Mouse (Mus musculus): ENCODE results near the gene Syngr3. TPM values are rescaled to one million over a fixed set of nuclear protein-coding genes. Genes with fewer than 3 reads are reported as not detected.
A peak's percentile ranks its signal among the peaks of the same experiment; 100 is the strongest.

The Syngr3 gene
- polyA plus RNA-seq, 1 experiment from 2014 or later: 4.6 TPM

DNA sequence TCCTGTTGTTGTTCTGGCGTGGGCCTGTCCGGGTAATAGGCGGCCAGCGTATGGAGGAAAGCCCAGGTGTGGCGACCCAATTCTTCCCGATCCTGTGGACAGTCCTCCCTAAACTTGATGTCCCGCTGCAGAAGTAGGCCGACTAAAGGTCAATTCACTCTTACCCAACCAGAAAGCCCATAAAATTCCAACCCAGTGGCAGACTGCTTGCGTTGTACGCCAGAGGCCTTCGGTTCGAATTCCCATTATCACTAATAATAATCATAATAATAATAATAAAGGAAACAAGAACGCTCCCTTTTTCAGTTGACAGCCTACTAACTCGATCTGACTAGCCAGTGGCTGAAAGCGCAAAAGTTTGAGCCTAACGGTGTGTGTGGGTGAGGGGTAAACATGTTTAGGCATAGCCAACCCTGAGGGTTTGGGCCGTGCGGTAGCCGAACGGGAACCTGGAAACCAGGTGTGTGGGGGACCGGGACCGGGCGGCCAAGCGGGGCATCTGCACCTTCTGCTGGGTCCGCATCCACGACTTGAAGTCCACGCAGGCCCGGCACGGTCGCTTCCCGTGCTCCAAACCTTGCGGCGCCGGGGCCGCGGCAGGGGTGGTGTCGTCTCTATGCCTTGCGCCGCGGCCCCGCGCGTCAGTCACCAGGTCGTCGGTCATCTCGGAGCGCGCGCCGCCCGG lies 5.7 kb upstream of the Syngr3 start:
- Histone ChIP-seq H3K9me3 (replicated peaks) (no peaks in the 10 kb centered on the region), H3K4me1 (peaks cover 39% of the 10 kb centered on the region)
- WGBS: 4% methylated on average over 51 of the region's 51 CpGs

DNA sequence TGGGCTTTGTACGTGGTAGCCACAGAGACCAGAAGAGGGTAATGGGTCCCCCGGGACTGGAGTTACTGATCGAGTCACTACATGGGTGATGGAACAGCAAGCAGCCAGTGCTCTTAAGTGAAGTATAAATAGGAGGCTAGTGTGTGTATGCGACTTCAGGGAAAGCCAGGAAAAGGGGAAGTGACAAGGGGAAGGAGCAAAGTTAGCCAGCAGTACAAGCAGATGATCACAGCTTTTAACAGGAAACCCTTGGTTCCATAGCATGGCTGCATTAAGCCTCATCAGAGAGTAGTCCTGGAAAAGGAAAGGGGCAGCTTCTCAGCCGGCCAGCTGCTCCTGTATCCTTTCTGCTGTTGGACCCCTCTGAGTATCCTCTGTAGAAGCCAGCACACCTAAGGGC lies 2.6 kb upstream of the Syngr3 start:
- Histone ChIP-seq H3K36me3 (peaks cover 19% of the 10 kb centered on the region), H3K9me3 (replicated peaks) (no peaks in the 10 kb centered on the region), H3K4me2 (no peak overlapping the region), H3K4me3 (replicated peaks) (no peak overlapping the region), H3K27me3 (peaks cover 46% of the 10 kb centered on the region), H3K9ac (no peak overlapping the region), H3K27ac (no peak overlapping the region), H3K4me1 (peaks cover 42% of the 10 kb centered on the region)
- 88% methylated on average over 5 of the region's 5 CpGs for WGBS
- ATAC-seq (replicated peaks; ENCODE audit: low FRiP score): no peak

More for the DNA sequence above, 5.7 kb upstream of the Syngr3 start:
- Histone ChIP-seq H3K4me2 (peak overlapping the region; percentile 91), H3K4me3 (replicated peaks) (peak overlapping the region; percentile 85), H3K27me3 (peaks cover 15% of the 10 kb centered on the region), H3K27ac (peak overlapping the region; percentile 91), H3K9ac (peak overlapping the region; percentile 86), H3K36me3 (peaks cover 34% of the 10 kb centered on the region)
- no peak; the same call in 1 of the 2 replicates for ATAC-seq (replicated peaks; ENCODE audit: low FRiP score)

- peaks cover 53% of the 10 kb centered on the region for H3K27me3 ChIP-seq
- H3K9ac ChIP-seq: peak overlapping the region; percentile 21; the same call in 1 of the 2 replicates
- peaks cover 25% of the 10 kb centered on the region for H3K4me1 ChIP-seq
- no peak overlapping the region for H3K27ac ChIP-seq
- WGBS: 19% methylated on average over 23 of the region's 23 CpGs
- no peaks in the 10 kb centered on the region for H3K9me3 ChIP-seq (replicated peaks)
- ATAC-seq (replicated peaks; ENCODE audit: low FRiP score): no peak; the same call in 1 of the 2 replicates
- peak overlapping the region; percentile 40 for H3K4me3 ChIP-seq (replicated peaks)
- peak overlapping the region; percentile 63 for H3K4me2 ChIP-seq
- H3K36me3 ChIP-seq: peaks cover 9% of the 10 kb centered on the region
Observed at GRCm38 (mm10) chr17:24687599-24687998, 2.2 kb downstream of the Syngr3 start.

GRCm38 (mm10) chr17:24687146-24687595 lies 2.6 kb downstream of the Syngr3 start:
- peaks cover 25% of the 10 kb centered on the region for H3K4me1 ChIP-seq
- peak overlapping the region; percentile 40 for H3K4me3 ChIP-seq (replicated peaks)
- peaks cover 9% of the 10 kb centered on the region for H3K36me3 ChIP-seq
- H3K27ac ChIP-seq: no peak overlapping the region
- no peaks in the 10 kb centered on the region for H3K9me3 ChIP-seq (replicated peaks)
- peaks cover 51% of the 10 kb centered on the region for H3K27me3 ChIP-seq
- H3K9ac ChIP-seq: peak overlapping the region; percentile 21; the same call in 1 of the 2 replicates
- under 1% methylated on average over 25 of the region's 25 CpGs for WGBS
- H3K4me2 ChIP-seq: peak overlapping the region; percentile 63
- ATAC-seq (replicated peaks; ENCODE audit: low FRiP score): peak; percentile 76

GRCm38 (mm10) chr17:24686514-24686913 lies 3.2 kb downstream of the Syngr3 start:
- no peaks in the 10 kb centered on the region for H3K9me3 ChIP-seq (replicated peaks)
- 30% methylated on average over 16 of the region's 16 CpGs for WGBS
- H3K4me1 ChIP-seq: peaks cover 25% of the 10 kb centered on the region
- H3K36me3 ChIP-seq: peaks cover 13% of the 10 kb centered on the region
- H3K4me2 ChIP-seq: peak overlapping the region; percentile 42
- ATAC-seq (replicated peaks; ENCODE audit: low FRiP score): no peak; the same call in 1 of the 2 replicates
- no peak overlapping the region for H3K27ac ChIP-seq
- H3K9ac ChIP-seq: no peak overlapping the region
- peak overlapping the region; percentile 11 for H3K4me3 ChIP-seq (replicated peaks)
- peaks cover 49% of the 10 kb centered on the region for H3K27me3 ChIP-seq

- H3K4me1 ChIP-seq: peaks cover 10% of the 10 kb centered on the region
- H3K9ac ChIP-seq: no peak overlapping the region
- H3K4me3 ChIP-seq (replicated peaks): no peak overlapping the region
- no peak for ATAC-seq (replicated peaks; ENCODE audit: low FRiP score)
- WGBS: 80% methylated on average over 24 of the region's 24 CpGs
- no peaks in the 10 kb centered on the region for H3K9me3 ChIP-seq (replicated peaks)
- no peaks in the 10 kb centered on the region for H3K27me3 ChIP-seq
- peaks cover 67% of the 10 kb centered on the region for H3K36me3 ChIP-seq
- no peak overlapping the region for H3K4me2 ChIP-seq
- H3K27ac ChIP-seq: no peak overlapping the region
Observed at GRCm38 (mm10) chr17:24677500-24678080, 12.2 kb downstream of the Syngr3 start.

DNA sequence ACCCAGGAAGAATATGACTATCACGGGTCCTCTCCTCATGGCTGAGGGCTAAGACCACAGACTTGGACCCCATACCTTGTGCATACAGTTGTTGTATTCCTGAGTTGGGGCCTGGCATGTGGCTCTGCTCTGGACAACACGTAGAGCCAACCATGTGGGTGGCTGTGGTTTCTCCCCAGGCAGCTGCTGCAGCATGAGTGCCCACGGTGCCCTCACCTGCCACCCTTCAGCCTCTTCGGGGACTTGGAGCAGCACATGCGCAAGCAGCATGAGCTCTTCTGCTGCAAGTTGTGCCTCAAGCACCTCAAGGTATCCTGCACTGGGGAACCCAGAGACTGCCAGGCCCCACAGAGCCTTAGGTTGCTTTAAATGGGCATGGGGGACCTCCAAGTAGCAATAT lies 12.9 kb downstream of the Syngr3 start:
- WGBS: 95% methylated on average over 5 of the region's 5 CpGs
- H3K4me2 ChIP-seq: no peak overlapping the region
- no peak overlapping the region for H3K9ac ChIP-seq
- H3K9me3 ChIP-seq (replicated peaks): no peaks in the 10 kb centered on the region
- H3K4me1 ChIP-seq: peaks cover 17% of the 10 kb centered on the region
- H3K36me3 ChIP-seq: peaks cover 60% of the 10 kb centered on the region
- H3K27me3 ChIP-seq: no peaks in the 10 kb centered on the region
- no peak overlapping the region for H3K27ac ChIP-seq
- ATAC-seq (replicated peaks; ENCODE audit: low FRiP score): no peak
- H3K4me3 ChIP-seq (replicated peaks): no peak overlapping the region

DNA sequence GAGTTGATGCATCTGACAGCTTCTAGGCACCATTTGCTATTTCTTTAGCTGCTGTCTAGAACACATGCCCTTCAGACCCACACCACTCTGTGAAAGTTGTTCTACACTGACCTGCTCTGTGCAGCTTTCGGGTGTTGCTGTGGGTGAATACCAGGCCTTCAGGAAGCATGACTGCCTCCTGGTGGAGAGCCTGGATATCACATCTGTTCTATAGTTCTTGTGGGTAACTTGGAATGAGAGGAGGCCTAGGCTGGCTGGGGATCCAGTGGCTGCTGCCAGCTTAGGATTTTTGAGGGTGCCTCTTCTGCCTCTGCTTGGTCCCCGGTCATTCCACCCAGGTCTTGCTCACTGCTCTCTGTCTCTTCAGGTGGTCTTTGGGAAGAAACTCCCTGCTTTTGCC lies 13.6 kb downstream of the Syngr3 start:
- ATAC-seq (replicated peaks; ENCODE audit: low FRiP score): no peak

DNA sequence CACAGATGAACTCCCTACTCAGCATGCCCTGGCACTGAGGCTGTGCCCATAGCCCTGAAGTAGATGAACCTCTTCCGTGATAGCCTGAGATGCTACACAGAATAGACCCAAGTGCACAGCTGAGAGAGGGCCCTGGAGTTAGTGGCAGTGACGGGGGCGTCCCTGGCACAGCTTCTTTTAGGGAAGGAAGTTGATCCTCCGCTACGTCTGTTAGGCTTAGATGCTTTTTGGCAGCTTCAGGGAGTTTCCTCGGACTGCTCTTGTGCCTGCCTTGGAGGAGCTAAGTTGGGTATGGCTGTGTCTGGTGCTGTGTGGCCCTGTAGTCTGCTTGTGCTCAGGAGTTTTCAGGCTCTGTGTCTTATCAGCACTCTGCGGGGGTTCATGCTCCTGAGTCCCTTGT lies 15.5 kb downstream of the Syngr3 start:
- 83% methylated on average over 7 of the region's 7 CpGs for WGBS
- H3K27me3 ChIP-seq: no peaks in the 10 kb centered on the region
- no peak overlapping the region for H3K4me2 ChIP-seq
- peaks cover 35% of the 10 kb centered on the region for H3K4me1 ChIP-seq
- ATAC-seq (replicated peaks; ENCODE audit: low FRiP score): no peak
- H3K4me3 ChIP-seq (replicated peaks): no peak overlapping the region
- H3K36me3 ChIP-seq: peaks cover 34% of the 10 kb centered on the region
- no peak overlapping the region for H3K9ac ChIP-seq
- H3K27ac ChIP-seq: no peak overlapping the region
- no peaks in the 10 kb centered on the region for H3K9me3 ChIP-seq (replicated peaks)

More for the DNA sequence above, 13.6 kb downstream of the Syngr3 start:
- Histone ChIP-seq H3K4me2 (no peak overlapping the region), H3K4me1 (peaks cover 24% of the 10 kb centered on the region), H3K27me3 (no peaks in the 10 kb centered on the region), H3K9me3 (replicated peaks) (no peaks in the 10 kb centered on the region), H3K9ac (no peak overlapping the region), H3K4me3 (replicated peaks) (no peak overlapping the region), H3K36me3 (peaks cover 53% of the 10 kb centered on the region), H3K27ac (no peak overlapping the region)
- 68% methylated on average over 2 of the region's 2 CpGs for WGBS

- Histone ChIP-seq H3K9ac (0 out of 2 replicates have a peak overlapping the region, but pooled peaks have one; percentile 23), H3K4me1 (peaks cover 43% of the 10 kb centered on the region), H3K4me2 (peak overlapping the region; percentile 81), H3K27me3 (no peaks in the 10 kb centered on the region), H3K9me3 (replicated peaks) (no peaks in the 10 kb centered on the region), H3K27ac (peak overlapping the region; percentile 22; the same call in 1 of the 2 replicates), H3K4me3 (replicated peaks) (peak overlapping the region; percentile 1; the same call in 1 of the 2 replicates), H3K36me3 (peaks cover 13% of the 10 kb centered on the region)
- no peak for ATAC-seq (replicated peaks; ENCODE audit: low FRiP score)
- WGBS: 20% methylated on average over 5 of the region's 5 CpGs
Observed at GRCm38 (mm10) chr17:24672141-24672540, 17.6 kb downstream of the Syngr3 start.

DNA sequence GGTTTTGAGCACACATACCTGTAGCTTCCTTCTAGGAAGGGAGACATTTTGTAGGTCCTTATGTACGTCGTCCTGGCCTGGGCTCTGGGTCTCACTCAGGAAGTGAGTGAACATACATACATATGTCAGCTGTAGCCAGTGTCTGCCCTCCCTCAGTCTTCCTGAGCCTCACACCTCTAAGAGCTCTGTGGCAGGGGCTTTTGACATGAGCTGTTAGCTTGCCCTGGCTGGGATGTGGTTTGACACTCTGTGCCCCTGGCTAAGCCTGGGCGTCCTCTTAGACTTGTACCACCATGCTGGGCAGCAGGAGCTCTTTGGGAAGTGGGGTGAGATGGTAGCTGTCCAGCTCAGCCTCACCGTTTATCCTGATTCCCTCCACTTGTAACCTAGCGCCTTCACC lies 18.4 kb downstream of the Syngr3 start:
- Histone ChIP-seq H3K4me2 (peak overlapping the region; percentile 81), H3K4me1 (peaks cover 43% of the 10 kb centered on the region), H3K9me3 (replicated peaks) (no peaks in the 10 kb centered on the region), H3K4me3 (replicated peaks) (peak overlapping the region; percentile 95), H3K27me3 (no peaks in the 10 kb centered on the region), H3K36me3 (peaks cover 5% of the 10 kb centered on the region; the same call in 1 of the 2 replicates), H3K27ac (peak overlapping the region; percentile 22; the same call in 1 of the 2 replicates), H3K9ac (peak overlapping the region; percentile 96; the same call in 1 of the 2 replicates)
- WGBS: 63% methylated on average over 5 of the region's 5 CpGs
- ATAC-seq (replicated peaks; ENCODE audit: low FRiP score): no peak

DNA sequence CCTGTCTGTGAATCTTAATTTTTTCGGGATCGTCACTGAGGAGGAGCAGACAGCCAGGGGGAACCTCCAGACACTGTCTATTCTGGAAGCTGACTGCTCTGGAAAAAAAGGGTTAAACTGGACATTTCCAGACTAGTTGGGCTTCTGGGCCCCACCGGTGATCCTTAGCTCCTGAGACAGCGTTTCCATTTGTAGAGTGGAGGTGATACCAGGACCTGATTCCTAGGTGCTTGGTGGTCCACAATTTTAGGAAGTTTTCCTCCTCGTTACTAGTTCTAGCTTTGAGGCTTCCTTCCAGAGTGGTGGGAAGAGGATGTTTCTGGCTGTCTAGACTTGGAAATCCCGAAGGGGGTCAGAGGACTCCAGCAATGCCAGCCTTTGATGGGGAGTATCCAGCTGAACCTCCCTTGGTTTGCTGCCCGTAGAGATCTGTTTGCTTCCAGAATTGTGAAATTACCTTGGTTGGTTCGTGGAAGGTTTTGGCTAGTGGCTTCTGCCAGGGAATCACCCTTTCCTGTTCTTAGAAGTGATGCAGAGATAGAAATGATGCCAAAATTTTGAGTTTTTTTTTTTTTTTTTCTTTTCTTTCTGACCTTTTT lies 19.4 kb downstream of the Syngr3 start:
- H3K4me2 ChIP-seq: peak overlapping the region; percentile 81
- H3K4me1 ChIP-seq: peaks cover 39% of the 10 kb centered on the region
- no peaks in the 10 kb centered on the region for H3K9me3 ChIP-seq (replicated peaks)
- ATAC-seq (replicated peaks; ENCODE audit: low FRiP score): no peak
- WGBS: 8% methylated on average over 8 of the region's 8 CpGs
- H3K27ac ChIP-seq: peak overlapping the region; percentile 81
- H3K9ac ChIP-seq: peak overlapping the region; percentile 96
- 0 out of 2 replicates have a peak, but pooled peaks cover 4% of the 10 kb centered on the region for H3K36me3 ChIP-seq
- H3K27me3 ChIP-seq: no peaks in the 10 kb centered on the region
- peak overlapping the region; percentile 95 for H3K4me3 ChIP-seq (replicated peaks)
